Mouse (Mus musculus): ENCODE measurements around the gene Fzr1. TPM values are rescaled to one million over a fixed set of nuclear protein-coding genes. Genes with fewer than 3 reads are reported as not detected.

Gene Fzr1
- total RNA-seq, 2 experiments from 2014 or later, result 68.6 to 73.2 TPM

- no peak for DNase-seq (ENCODE audit: low spot score in 2 of 2)
These were observed 42.6 kb downstream of the Fzr1 start for GRCm38 (mm10) chr10:81335393-81336340.

GRCm38 (mm10) chr10:81334324-81334723 lies 44.0 kb downstream of the Fzr1 start:
- DNase-seq (ENCODE audit: low spot score in 2 of 2), result no peak

DNA sequence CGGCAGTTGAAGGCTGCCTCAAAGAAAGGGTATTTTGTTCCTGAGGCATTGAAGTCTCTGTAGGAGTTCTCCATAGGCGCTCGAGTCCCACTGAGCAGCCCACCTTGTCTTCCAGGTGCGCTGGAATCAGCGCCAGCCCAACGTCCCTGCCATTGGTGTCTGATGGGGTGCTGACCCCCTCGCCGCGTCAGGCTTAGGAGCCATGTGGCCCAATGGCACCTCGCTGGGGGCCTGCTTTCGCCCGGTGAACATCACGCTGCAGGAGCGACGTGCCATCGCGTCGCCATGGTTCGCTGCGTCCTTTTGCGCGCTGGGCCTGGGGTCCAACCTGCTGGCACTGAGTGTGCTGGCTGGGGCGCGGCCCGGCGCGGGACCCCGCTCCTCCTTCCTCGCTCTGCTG lies 46.0 kb downstream of the Fzr1 start:
- DNase-seq (ENCODE audit: low spot score in 2 of 2), result no peak

- no peak for DNase-seq (ENCODE audit: low spot score in 2 of 2)
These were observed 48.3 kb downstream of the Fzr1 start for GRCm38 (mm10) chr10:81330007-81330406.

DNA sequence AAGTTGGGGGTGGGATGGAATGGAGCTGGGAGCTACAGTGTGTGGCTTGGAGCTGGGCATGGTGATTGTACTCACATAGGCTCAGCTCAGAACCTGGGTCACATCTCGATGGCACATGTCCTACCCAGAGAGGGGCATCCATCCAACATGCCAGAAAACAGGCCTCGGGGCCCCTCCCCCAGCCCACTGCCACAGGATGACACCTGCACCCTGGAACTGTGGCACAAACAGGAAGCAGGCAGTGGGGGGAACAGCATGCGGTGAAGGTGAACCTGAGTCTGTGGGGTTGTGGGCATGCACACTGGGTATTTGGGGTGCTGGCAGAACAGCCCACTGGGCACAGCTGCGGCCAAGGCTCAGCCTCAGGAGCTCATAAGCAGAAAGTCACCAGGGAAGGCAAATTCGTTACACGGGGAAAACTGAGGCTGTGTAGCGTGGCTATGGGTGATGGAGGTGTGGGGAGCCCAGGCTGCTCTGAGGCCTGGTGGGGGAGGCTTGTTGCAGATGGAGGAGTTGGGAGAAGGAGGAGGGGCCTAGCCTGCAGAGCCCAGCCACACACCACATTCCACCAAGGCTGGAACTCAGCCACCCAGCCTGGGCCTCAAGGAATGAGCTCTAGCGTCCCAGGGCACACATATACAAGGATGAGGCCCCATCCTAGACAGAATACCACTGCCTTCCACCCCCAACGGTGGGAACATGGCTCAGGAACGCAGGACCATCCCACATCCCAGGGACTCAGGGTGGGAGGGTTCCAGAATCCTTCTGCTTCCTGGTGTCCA lies 48.9 kb downstream of the Fzr1 start:
- no peak for DNase-seq (ENCODE audit: low spot score in 2 of 2)

DNA sequence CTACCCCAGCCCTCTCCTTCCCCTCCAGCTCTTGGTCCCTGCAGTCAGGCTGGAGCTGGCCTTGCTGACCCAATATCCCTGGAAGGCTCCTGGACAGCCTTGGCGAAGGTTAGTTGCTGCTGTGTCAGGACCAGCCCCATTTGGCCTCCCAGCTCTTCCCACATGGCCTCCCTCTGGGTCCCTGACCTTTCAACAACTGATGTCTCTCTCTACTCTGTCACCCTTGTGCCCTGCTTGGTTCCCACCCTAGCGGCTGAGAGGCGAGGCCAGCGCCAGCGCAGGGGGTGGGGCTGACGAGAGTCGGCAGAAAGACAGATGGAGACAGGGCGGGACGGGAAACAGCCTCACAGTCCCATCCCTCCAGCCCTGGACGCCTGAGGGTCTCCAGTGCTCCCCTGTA lies 49.9 kb downstream of the Fzr1 start, which contains the start of gene Tbxa2r:
Gene Tbxa2r (plus strand): TSS at position 346 of the 400 bp plus-strand sequence.
- no peak for DNase-seq (ENCODE audit: low spot score in 2 of 2)

DNA sequence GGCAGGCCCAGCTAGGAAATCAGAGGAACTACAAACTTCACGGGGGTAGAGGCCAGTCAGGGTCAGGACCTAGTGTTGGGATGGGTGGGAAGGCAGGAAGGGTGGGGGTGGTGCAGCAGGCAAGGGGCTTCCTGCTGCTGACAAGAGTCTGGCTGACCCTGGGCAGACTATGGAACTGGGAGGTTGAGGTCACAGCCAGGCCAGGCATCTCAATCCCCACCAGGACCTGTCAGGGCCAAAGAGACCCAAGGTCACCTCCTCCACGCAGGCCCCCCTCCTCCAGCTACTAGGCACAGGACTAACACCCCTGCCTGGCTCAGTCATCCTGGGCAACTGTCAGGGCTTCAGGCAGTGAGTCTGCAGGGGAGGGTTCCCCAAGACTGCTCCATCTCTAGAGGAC lies 50.4 kb downstream of the Fzr1 start:
- DNase-seq (ENCODE audit: low spot score in 2 of 2), result no peak

DNA sequence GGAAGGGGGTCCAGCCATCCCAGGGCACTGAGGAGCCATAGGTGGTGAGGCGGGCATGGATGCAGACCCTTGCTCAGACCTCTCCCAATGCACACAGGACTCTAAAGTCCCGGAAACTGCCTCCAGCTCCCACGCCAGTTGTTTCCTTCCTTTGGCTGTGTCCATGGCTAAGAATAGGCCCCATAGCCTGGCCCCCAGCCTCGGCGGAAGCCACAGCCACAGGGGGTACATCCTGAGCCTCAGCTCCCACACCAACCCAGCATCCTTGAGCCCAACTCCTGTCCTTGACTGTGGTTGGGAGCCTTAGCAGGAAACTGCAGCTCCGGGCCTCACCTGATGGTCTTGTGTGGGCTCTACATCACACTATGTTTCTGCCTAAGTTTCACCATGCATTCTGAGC lies 51.5 kb downstream of the Fzr1 start:
- DNase-seq (ENCODE audit: low spot score in 2 of 2), result no peak

DNA sequence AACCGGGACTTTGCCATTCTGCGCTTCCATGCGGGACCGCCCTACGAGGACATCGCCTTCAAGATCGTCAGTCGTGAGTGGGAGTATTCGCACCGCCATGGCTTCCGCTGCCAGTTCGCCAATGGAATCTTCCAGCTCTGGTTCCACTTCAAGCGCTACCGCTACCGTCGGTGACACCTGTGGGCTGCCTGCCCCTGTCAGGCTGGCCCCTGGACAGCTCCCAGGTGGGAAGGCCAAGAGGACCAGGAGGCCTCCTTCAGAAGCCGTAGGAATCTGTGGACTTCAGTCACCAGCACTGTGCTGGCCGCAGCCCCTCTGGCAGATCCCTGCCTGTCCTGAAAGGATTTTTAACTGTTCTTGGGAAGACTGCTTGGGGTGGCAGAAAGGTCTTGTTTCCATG lies 52.5 kb downstream of the Fzr1 start:
- no peak for DNase-seq (ENCODE audit: low spot score in 2 of 2)

GRCm38 (mm10) chr10:81325176-81325575 lies 53.1 kb downstream of the Fzr1 start:
- DNase-seq (ENCODE audit: low spot score in 2 of 2), result no peak

DNA sequence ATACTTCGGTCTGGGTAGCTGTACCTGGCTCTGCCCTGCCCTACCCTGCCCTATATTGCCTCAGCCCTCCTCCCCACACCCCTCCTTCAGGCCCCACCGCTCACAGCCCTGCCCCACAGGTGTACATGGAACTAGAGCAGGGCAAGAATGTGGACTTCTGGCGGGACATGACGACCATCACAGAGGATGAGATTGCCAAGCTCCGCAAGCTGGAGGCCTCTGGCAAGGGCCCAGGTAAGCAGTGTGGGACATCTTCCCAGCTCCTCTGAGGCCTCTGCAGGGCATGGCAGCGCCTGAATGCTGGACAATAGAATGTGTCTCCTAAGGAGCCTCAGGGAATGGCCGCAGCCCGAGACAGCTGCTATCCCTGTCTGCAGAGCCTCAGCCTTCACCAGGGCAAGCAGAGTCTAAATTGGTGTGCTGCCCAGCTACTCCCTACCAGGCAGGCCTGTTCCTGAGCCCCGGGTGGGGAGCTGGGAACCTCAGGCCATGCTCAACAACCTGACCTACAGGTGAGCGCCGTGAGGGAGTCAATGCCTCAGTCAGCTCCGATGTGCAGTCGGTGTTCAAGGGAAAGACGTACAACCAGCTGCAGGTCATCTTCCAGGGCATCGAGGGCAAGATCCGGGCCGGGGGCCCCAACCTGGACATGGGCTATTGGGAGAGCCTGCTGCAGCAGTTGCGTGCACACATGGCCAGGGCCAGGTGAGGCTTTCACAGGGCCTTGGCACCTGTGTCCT lies 54.4 kb downstream of the Fzr1 start:
- no peak for DNase-seq (ENCODE audit: low spot score in 2 of 2)

DNA sequence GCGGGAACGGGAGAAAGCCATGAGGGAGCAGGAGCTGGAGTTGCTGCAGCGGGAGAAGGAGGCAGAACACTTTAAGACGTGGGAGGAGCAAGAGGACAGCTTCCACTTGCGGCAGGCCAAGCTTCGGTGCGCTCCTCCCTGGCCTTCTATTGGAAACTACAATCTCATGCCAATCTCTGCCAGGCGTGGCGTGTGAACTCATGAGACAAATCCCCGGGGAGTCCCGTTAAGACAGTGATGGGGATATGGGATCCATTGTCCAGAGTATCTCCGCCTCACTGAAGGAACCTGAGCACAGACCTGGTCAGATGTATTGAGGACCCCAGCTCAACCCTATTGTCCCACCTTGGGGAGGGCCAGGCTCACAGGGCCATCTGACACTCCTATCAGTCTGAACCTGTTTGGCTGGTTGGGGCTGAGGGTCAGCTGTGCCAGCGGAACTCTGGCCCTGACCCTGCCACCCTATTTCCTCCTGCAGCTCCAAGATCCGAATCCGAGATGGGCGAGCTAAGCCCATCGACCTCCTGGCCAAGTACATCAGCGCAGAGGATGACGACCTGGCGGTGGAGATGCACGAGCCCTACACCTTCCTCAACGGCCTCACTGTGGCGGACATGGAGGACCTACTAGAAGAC lies 55.1 kb downstream of the Fzr1 start:
- DNase-seq (ENCODE audit: low spot score in 2 of 2), result no peak

GRCm38 (mm10) chr10:81322444-81322843 lies 55.9 kb downstream of the Fzr1 start:
- no peak for DNase-seq (ENCODE audit: low spot score in 2 of 2)

GRCm38 (mm10) chr10:81321436-81321835 lies 56.9 kb downstream of the Fzr1 start:
- no peak for DNase-seq (ENCODE audit: low spot score in 2 of 2)

DNA sequence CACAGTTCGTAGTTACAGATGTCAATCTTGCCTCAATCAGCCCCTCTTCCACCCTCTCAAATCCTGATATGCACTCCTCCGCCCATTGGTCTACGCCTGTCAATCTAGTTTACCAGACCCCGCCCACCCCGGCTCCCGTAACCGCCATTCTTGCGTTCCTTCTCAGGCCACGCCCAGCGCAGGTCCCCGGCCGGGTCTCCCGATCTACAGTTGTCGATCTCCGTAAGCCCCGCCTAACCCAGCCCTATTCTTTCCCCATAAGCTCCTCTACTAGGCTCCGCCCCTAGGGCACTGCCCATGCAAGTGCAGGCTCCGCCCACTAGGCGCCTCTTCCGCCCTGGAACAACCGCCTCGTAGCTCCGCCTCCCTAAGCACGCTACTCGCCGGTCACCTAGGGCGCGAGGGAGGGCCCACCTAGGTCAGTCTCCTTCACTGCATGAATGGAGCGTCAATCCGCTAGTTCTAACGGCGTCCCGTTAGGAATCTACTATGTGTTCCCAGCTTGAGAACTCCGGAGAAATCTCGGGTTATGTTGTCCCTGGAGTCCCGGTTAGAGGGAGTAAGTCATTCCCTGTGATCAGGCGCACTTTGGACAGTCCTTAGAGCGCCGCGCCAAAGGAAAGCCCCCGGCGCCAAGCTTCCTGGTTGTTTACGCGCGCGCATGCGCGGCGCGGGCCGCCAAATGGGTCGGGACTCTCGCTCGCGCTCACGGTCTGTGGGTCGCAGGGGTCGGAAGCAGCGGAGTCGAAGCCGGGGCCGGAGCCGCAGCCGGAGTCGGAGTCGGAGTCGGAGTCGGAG lies 57.6 kb downstream of the Fzr1 start, which contains the start of gene Cactin:
Gene Cactin (plus strand): TSS at position 554 of the 798 bp plus-strand sequence.
- DNase-seq (ENCODE audit: low spot score in 2 of 2), result peak; percentile 99 to 100

DNA sequence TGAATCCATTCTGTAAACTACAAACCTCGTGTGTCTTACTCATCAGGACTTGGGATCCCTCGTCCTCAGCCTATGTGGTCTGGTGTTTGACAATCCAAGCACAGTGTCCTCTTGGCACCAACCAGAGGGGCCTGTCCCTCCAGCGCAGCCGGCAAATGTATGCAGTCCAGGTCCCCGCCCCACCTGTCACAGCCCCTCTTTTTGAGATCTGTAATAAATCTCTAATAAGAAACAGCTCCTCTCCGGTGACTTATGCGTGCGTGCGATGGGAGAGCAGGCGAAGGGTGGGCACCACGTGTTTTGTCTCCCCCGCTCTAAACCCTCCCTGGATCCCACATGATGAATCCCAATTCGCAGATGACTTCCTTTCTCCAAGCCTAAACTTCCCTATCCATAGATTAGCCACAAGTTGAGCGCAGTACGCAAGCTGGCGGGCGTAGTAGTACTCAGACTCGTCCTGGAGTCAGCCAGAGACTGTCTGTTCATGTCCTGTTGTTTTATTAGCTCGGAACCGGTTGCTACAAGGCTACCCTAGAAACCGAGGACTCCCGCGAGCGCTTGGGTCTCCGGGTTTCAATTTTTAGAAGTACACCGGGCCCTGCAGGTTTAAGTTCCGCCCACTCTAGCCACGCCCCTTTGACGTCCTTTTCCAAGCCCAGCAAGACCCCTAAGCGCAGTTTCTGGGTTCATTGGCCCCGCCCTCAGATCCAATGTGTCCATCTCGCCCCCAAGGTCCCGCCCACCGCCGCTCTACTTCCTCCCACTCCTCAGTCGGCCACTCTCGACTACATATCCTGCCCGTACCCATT lies 58.4 kb downstream of the Fzr1 start:
- no peak for DNase-seq (ENCODE audit: low spot score in 2 of 2)

- no peak for DNase-seq (ENCODE audit: low spot score in 2 of 2)
These were observed 59.0 kb downstream of the Fzr1 start for GRCm38 (mm10) chr10:81319330-81319699.

- DNase-seq (ENCODE audit: low spot score in 2 of 2), result no peak
These were observed 59.6 kb downstream of the Fzr1 start for GRCm38 (mm10) chr10:81318589-81319329.
